Mouse (Mus musculus): ENCODE measurements at regions not wholly inside any gene's neighbourhood (a gene's known extent, or its start where the extent isn't known, plus 50 kb on each side); places are given as distances from the start of the nearest gene placed in this dataset.

DNA sequence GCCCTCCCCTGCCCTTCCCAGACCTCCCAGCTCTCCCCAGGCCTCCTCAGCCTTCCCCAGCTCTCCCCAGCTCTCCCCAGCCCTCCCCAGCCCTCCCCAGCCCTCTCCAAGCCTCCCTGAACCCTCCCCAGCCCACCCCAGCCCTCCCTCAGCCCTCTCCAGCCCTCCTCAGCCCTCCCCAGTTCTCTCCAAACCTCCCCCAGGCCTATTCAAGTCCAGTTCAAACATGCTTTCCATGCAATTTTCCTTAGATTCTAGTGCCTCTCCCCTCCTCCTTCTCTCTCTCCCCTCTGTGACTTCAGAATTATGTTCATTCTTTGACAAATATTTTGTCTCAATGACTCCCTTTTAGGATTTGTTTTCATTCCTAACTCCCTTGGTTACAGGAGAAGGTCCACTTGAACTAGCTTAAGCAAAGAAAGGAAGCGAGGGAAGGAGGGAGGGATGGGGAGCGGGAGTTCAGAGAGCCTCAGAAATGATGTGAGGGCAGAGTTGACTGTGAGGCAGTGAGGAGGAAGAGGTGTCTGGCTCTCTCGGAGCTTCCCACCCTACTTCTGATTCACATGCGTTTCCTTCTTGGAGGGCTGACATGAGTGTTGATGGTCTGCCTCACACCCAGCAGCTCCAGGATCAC is 61.3 kb upstream of the Adrb1 start:
- TF ChIP-seq CTCF (IDR thresholded peaks at IDR 0.05 in 2 of 3, conservative IDR thresholded peaks at IDR 0.05 in 1 of 3; ENCODE audit: control insufficient read depth in 1 of 3, insufficient read depth in 1 of 3, low read depth in 2 of 3, low read length in 3 of 3, poor library complexity in 1 of 3, severe bottlenecking in 1 of 3), result no peak
- no peak for TF ChIP-seq MAFK (IDR thresholded peaks at IDR 0.05; ENCODE audit: borderline replicate concordance, low read depth, low read length)
- no peak for TF ChIP-seq KAT2A (conservative IDR thresholded peaks at IDR 0.05; ENCODE audit: low read depth, low read length)
